Mouse (Mus musculus): ENCODE measurements around the gene Rps7. TPM values are rescaled to one million over a fixed set of nuclear protein-coding genes. Genes with fewer than 3 reads are reported as not detected.

Gene Rps7
- polyA plus RNA-seq, 1 experiment from 2014 or later, result 417 TPM

DNA sequence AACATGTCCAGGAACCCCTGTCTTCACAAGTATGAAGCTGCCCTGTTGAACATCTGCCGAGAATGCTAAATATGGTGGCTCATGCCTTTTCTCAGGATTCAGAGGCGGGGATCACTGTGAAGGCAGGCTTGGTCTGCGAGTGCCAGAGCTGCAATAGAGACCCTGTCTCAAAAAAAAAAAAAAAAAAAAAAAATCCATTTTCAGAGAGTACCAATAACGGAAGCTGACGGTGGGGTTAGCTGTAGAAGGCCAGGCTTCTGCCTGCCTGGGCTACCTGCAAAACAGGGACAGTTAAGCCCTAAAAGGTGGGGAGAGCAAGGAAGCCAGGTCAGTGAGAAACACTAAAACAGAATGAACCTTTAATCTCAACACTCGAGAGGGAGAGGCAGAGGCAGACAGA, 790 bp upstream of the Rps7 start:
- WGBS, result 85% methylated on average over 6 of the region's 6 CpGs
- H3K4me2 ChIP-seq, result peak overlapping the region; percentile 67
- peaks cover 25% of the 10 kb centered on the region for H3K36me3 ChIP-seq
- peak overlapping the region; percentile 87 for H3K4me3 ChIP-seq (replicated peaks)
- no peak overlapping the region for H3K27ac ChIP-seq (replicated peaks)
- H3K9me3 ChIP-seq (replicated peaks), result no peaks in the 10 kb centered on the region
- no peaks in the 10 kb centered on the region for H3K27me3 ChIP-seq (replicated peaks)
- peaks cover 38% of the 10 kb centered on the region for H3K4me1 ChIP-seq
- no peak for ATAC-seq (ENCODE audit: low FRiP score)
- no peak overlapping the region for H3K9ac ChIP-seq (replicated peaks)

DNA sequence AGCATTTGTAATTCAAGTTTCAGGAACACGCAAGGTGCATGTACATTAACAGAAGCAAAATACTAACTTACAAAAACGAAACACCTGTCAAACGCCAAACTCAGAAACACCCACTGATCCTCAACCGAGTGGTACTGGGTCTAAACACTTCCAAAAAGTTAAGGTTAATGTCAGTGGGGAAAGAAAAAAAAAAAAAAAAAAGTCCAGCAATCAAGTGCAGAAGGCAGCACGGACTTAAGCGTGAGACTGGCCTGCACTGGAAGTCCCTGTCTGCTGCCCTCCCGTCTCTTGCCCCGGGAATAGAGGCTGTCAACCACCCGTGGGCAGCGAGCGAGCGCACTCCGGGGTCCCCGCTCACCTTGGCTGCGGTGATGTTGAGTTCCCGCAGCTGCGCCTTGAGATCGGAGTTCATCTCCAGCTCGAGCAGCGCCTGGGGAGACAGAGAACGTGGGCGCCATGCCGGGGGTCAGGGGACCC, 657 bp downstream of the Rps7 start:
- ATAC-seq (ENCODE audit: low FRiP score), result peak; percentile 51

DNA sequence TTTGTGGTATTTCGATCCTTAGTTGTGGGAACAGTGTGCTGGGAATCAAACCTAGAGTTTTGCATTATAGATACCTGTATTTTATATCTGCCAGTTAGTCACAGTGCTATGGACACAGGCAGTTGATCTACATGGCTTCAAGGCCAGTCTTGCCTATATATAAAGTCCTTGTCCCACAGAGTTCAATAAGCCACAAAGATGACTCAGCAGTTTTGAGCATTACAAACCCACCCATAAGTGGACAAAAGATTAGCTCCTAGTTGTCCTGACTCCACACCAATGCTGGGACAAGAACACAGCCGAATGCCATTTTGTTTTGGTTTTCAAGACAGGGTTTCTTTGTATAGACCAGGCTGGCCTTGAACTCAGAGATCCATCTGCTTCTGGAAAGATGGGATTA, 7.3 kb downstream of the Rps7 start:
- Histone ChIP-seq H3K9me3 (replicated peaks) (no peaks in the 10 kb centered on the region), H3K9ac (replicated peaks) (no peak overlapping the region), H3K4me2 (no peak overlapping the region), H3K27me3 (replicated peaks) (no peaks in the 10 kb centered on the region), H3K36me3 (peaks cover 56% of the 10 kb centered on the region), H3K4me3 (replicated peaks) (no peak overlapping the region), H3K27ac (replicated peaks) (no peak overlapping the region), H3K4me1 (peaks cover 18% of the 10 kb centered on the region)
- WGBS, result 93% methylated on average over 2 of the region's 2 CpGs
- no peak for ATAC-seq (ENCODE audit: low FRiP score)

More for the DNA sequence above, 657 bp downstream of the Rps7 start:
- Histone ChIP-seq H3K4me3 (replicated peaks) (peak overlapping the region; percentile 87), H3K9ac (replicated peaks) (peak overlapping the region; percentile 95), H3K4me2 (peak overlapping the region; percentile 67), H3K36me3 (peaks cover 39% of the 10 kb centered on the region), H3K27ac (replicated peaks) (peak overlapping the region; percentile 92), H3K9me3 (replicated peaks) (no peaks in the 10 kb centered on the region), H3K27me3 (replicated peaks) (no peaks in the 10 kb centered on the region), H3K4me1 (peaks cover 38% of the 10 kb centered on the region)
- 2% methylated on average over 23 of the region's 23 CpGs for WGBS

DNA sequence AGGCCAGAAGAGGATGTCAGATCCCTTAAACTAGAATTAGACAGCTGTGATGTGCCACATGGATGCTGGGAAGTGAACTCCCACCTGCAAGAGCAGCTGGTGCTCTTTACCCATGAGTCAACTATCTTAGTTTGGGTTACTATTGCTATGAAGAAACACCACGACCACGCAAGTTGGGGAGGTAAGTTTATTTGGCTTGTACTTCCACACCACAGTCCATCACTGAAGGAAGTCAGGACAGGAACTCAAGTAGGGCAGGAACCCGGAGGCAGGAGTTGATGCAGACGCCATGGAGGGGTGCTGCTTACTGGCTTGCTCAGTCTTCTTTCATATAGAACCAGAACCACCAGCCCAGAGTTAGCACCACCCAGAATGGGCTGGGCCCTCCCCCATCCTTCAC, 8.7 kb downstream of the Rps7 start:
- H3K36me3 ChIP-seq, result peaks cover 43% of the 10 kb centered on the region
- no peak overlapping the region for H3K4me3 ChIP-seq (replicated peaks)
- no peaks in the 10 kb centered on the region for H3K9me3 ChIP-seq (replicated peaks)
- 75% methylated on average over 4 of the region's 4 CpGs for WGBS
- H3K9ac ChIP-seq (replicated peaks), result no peak overlapping the region
- no peak overlapping the region for H3K4me2 ChIP-seq
- no peak for ATAC-seq (ENCODE audit: low FRiP score)
- H3K4me1 ChIP-seq, result peaks cover 5% of the 10 kb centered on the region
- no peaks in the 10 kb centered on the region for H3K27me3 ChIP-seq (replicated peaks)
- no peak overlapping the region for H3K27ac ChIP-seq (replicated peaks)

DNA sequence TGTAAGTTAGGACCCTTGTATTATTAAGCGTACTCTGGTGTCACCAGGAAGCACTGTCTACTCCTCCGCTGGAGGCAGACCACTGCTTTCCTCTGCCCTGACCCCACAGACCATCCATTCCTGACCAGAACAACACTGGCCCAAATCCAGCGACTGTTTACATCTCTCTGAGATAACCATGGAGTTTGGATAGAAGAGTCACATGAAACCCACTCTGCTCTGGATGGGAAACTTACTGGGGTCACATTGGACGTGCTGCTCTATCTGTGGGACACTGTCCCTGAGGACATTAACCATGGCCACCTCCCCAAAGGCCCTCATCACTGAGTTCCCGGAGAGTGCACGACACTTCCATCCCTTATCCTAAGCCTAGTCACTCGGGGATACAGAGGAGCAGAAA, 10.3 kb downstream of the Rps7 start:
- WGBS, result 85% methylated on average over 7 of the region's 7 CpGs
- H3K4me2 ChIP-seq, result no peak overlapping the region
- no peak overlapping the region for H3K9ac ChIP-seq (replicated peaks)
- no peaks in the 10 kb centered on the region for H3K4me1 ChIP-seq
- H3K9me3 ChIP-seq (replicated peaks), result no peaks in the 10 kb centered on the region
- ATAC-seq (ENCODE audit: low FRiP score), result no peak
- H3K27ac ChIP-seq (replicated peaks), result no peak overlapping the region
- H3K27me3 ChIP-seq (replicated peaks), result no peaks in the 10 kb centered on the region
- no peak overlapping the region for H3K4me3 ChIP-seq (replicated peaks)
- peaks cover 26% of the 10 kb centered on the region for H3K36me3 ChIP-seq

DNA sequence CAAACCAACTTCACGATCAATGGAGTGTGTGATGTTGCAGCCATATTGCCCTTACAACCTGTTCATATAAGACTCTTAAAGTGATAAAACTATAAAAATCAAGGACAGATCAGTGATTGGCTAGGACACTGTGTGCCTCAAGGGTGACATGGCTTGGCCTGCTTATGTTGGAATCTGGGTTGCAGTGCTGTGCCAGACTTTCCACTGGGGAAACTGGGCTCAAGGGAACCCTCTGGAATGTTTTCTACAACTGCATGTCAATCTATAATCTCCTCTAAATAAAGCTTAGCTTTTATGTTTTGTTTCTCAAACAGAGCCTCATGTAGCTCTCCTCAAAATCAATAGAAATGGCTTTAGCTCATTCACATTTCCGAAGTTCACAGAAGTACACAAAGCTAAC, 11.5 kb downstream of the Rps7 start:
- Histone ChIP-seq H3K27me3 (replicated peaks) (no peaks in the 10 kb centered on the region), H3K4me1 (no peaks in the 10 kb centered on the region), H3K9me3 (replicated peaks) (no peaks in the 10 kb centered on the region), H3K4me3 (replicated peaks) (no peak overlapping the region), H3K27ac (replicated peaks) (no peak overlapping the region), H3K36me3 (peaks cover 15% of the 10 kb centered on the region), H3K9ac (replicated peaks) (no peak overlapping the region), H3K4me2 (no peak overlapping the region)
- 87% methylated on average over 2 of the region's 2 CpGs for WGBS
- no peak for ATAC-seq (ENCODE audit: low FRiP score)

DNA sequence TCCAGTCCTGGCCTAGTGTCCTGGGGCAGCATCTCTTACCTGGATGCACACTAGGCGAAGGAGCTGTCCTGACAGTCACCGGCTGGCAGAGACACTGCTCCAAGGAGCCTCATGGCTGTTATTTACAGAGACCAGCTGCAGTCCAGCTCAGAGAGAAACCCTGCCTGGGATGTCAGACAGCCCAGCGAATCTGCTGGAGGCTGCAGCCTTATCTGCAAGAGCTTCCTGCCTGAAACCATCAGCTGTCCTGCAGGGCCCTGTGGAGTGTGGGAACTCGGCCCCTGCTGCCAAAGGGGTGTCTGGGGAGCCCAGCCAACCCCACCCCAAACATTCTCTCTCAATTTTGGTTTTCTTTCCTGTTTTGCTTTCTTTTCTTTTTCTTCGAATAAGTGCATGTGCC, 12.6 kb downstream of the Rps7 start, which contains the start of gene Colec11:
Gene Colec11, minus strand, starts transcription at position 183 of the 400 bp plus-strand sequence.
- 61% methylated on average over 5 of the region's 5 CpGs for WGBS
- Histone ChIP-seq H3K9ac (replicated peaks) (no peak within 1 kb of the TSS), H3K36me3 (peaks cover 4% of the 10 kb centered on the region), H3K4me3 (replicated peaks) (no peak within 1 kb of the TSS), H3K4me1 (no peaks in the 10 kb centered on the region), H3K4me2 (no peak within 1 kb of the TSS), H3K27me3 (replicated peaks) (no peaks in the 10 kb centered on the region), H3K27ac (replicated peaks) (no peak within 1 kb of the TSS), H3K9me3 (replicated peaks) (no peaks in the 10 kb centered on the region)
- ATAC-seq (ENCODE audit: low FRiP score), result no peak

DNA sequence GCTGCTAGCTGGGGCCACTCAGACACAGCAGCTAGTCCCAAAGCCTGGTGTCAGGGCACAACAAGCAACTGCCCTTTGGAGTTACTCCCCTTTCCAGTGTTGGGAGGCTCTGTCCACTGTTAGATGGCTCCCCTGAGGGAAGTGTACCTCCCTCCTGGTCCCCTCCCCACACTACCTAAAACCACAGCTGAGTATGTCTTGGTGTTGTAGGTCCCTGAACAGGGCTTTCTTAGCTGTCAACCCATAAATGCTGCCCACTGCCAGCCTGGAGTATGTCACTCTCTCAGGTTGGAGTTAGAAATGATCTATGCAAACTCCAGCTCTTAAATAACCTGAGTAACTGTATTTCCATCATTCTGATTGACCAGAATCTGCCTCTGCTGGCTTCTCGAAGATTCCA, 13.1 kb downstream of the Rps7 start:
- no peak overlapping the region for H3K4me2 ChIP-seq
- 71% methylated on average over 1 of the region's 1 CpGs for WGBS
- no peaks in the 10 kb centered on the region for H3K9me3 ChIP-seq (replicated peaks)
- H3K36me3 ChIP-seq, result no peaks in the 10 kb centered on the region
- H3K27ac ChIP-seq (replicated peaks), result no peak overlapping the region
- H3K4me3 ChIP-seq (replicated peaks), result no peak overlapping the region
- H3K27me3 ChIP-seq (replicated peaks), result no peaks in the 10 kb centered on the region
- ATAC-seq (ENCODE audit: low FRiP score), result no peak
- no peak overlapping the region for H3K9ac ChIP-seq (replicated peaks)
- H3K4me1 ChIP-seq, result no peaks in the 10 kb centered on the region

DNA sequence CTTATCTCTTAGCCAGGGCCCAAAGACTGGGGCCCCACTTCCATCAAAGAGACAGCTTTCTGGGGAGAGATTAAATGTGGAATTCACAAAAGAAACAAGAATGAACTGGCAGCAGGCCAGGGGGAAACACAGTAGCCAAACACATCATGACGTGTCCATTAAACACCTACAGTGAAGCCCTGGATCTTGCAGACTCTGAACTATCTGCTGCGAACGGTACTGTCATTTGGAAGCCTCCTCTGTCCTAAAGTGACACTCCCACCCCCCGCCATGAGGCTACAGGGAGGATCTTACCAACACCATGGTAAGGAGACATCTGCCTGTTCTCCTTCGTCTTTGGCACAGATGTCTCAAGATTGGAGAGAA, 13.6 kb downstream of the Rps7 start:
- ATAC-seq (ENCODE audit: low FRiP score), result no peak
- Histone ChIP-seq H3K4me3 (replicated peaks) (no peak overlapping the region), H3K27ac (replicated peaks) (no peak overlapping the region), H3K9ac (replicated peaks) (no peak overlapping the region), H3K4me1 (no peaks in the 10 kb centered on the region), H3K36me3 (no peaks in the 10 kb centered on the region), H3K9me3 (replicated peaks) (no peaks in the 10 kb centered on the region), H3K4me2 (no peak overlapping the region), H3K27me3 (replicated peaks) (no peaks in the 10 kb centered on the region)
- WGBS, result 58% methylated on average over 5 of the region's 5 CpGs

DNA sequence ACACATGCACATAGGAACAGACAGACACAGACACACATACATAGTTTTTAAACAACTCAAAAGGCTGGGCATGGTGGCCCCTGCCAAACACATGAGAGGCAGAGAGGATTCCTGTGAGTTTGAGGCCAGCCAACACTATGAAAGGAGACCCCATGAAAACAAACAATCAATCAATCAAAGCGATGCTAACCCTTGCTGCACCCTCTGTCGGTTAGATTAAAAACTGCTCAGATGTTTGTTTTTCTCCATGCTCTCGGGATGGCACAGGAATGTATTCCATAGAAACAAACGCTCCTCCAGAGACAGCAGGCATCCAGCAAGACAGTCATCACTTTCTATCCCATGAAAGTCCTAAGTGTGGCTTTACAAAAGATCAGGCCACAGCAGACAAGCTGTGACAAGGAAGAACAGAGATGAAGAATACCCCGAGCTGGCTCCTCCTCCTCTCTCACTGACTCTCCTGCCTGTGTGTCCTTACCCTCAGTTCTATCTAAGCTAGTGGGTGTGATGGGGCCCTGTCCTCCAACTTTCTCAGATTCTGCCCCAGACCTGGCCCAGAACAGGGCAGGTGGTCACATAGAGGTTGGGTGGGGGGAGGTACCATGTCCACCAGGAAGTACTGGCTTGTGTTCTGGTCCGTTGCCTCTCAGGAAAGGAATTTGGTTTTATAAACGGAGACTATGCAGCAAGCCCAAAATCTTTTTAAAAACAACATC, 14.1 kb downstream of the Rps7 start:
- Histone ChIP-seq H3K4me3 (replicated peaks) (no peak overlapping the region), H3K27me3 (replicated peaks) (no peaks in the 10 kb centered on the region), H3K9me3 (replicated peaks) (no peaks in the 10 kb centered on the region), H3K36me3 (no peaks in the 10 kb centered on the region), H3K9ac (replicated peaks) (no peak overlapping the region), H3K27ac (replicated peaks) (no peak overlapping the region), H3K4me1 (no peaks in the 10 kb centered on the region), H3K4me2 (no peak overlapping the region)
- 41% methylated on average over 7 of the region's 7 CpGs for WGBS
- no peak for ATAC-seq (ENCODE audit: low FRiP score)

DNA sequence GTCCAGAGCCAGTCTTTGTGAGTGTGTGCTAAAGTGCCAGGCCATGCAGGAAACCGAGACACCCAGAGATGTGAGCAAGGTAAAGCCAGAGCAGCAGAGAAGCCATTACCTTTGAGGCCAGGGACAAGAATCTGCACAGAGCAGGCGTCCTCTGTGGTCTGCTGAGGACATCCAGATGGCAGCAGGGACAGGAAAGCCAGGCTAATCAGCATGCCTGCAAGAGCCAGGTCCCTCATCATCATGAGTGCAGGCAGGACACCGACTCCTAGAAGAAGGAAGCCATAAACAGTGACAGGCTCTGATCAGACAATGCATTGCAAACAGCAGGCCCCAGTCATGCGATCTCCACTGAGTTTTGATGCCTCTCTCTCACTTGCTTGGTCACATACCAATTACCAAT, 18.5 kb downstream of the Rps7 start:
- ATAC-seq (ENCODE audit: low FRiP score), result no peak
- H3K27me3 ChIP-seq (replicated peaks), result no peaks in the 10 kb centered on the region
- 58% methylated on average over 4 of the region's 4 CpGs for WGBS

DNA sequence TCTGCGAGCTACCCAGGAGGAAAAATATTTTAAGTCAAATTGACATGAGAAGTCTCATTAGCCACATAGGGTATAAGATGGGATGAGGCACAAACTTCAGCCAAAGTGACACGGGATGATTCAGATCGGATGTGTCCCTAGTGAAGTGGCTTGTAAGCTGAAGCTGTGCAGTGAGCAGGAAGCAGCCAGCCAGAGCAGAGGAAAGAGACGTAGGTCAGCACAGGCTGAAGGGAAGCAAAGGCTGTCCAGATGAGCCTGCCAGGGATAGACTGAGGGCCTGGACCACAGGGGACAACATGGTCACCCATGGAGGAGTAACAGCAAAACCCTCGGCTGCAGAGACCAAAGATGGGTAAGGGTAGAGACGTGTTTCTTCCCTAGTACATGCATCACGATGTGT, 21.4 kb downstream of the Rps7 start:
- H3K27me3 ChIP-seq (replicated peaks), result no peaks in the 10 kb centered on the region
- H3K27ac ChIP-seq (replicated peaks), result no peak overlapping the region
- no peaks in the 10 kb centered on the region for H3K9me3 ChIP-seq (replicated peaks)
- H3K4me3 ChIP-seq (replicated peaks), result no peak overlapping the region
- ATAC-seq (ENCODE audit: low FRiP score), result no peak; the same call in 1 of the 2 replicates
- no peaks in the 10 kb centered on the region for H3K36me3 ChIP-seq
- H3K9ac ChIP-seq (replicated peaks), result no peak overlapping the region
- H3K4me2 ChIP-seq, result no peak overlapping the region
- H3K4me1 ChIP-seq, result 0 out of 2 replicates have a peak, but pooled peaks cover 2% of the 10 kb centered on the region
- 76% methylated on average over 7 of the region's 7 CpGs for WGBS

More for the DNA sequence above, 18.5 kb downstream of the Rps7 start:
- no peak overlapping the region for H3K27ac ChIP-seq (replicated peaks)
- H3K9me3 ChIP-seq (replicated peaks), result no peaks in the 10 kb centered on the region
- no peak overlapping the region for H3K4me2 ChIP-seq
- no peak overlapping the region for H3K9ac ChIP-seq (replicated peaks)
- 0 out of 2 replicates have a peak, but pooled peaks cover 2% of the 10 kb centered on the region for H3K4me1 ChIP-seq
- H3K4me3 ChIP-seq (replicated peaks), result no peak overlapping the region
- no peaks in the 10 kb centered on the region for H3K36me3 ChIP-seq

Data from neural tube, embryonic 15.5 days (tissue).